Mouse (Mus musculus): ENCODE data around the gene Tmem38a. TPM values are rescaled to one million over a fixed set of nuclear protein-coding genes. Genes with fewer than 3 reads are reported as not detected.
A peak's percentile ranks its signal among the peaks of the same experiment; 100 is the strongest.

Gene Tmem38a
- polyA plus RNA-seq, 1 experiment from 2014 or later: 42.9 TPM

- no peaks in the 10 kb centered on the region for H3K9me3 ChIP-seq (ENCODE audit: control insufficient read depth, low read length)
- H3K9ac ChIP-seq (ENCODE audit: low read depth, low read length): no peak overlapping the region
- 49% methylated on average over 4 of the region's 4 CpGs for WGBS
- H3K27ac ChIP-seq (ENCODE audit: low read depth, low read length): no peak overlapping the region
- H3K4me2 ChIP-seq (ENCODE audit: low read length): no peak overlapping the region
- no peak for ATAC-seq
- no peak overlapping the region for H3K4me3 ChIP-seq (ENCODE audit: low read length)
- H3K27me3 ChIP-seq (replicated peaks; ENCODE audit: control insufficient read depth, insufficient read depth, low read length): no peaks in the 10 kb centered on the region
- no peaks in the 10 kb centered on the region; the same call in 1 of the 2 replicates for H3K36me3 ChIP-seq (ENCODE audit: control insufficient read depth, insufficient read depth, low read length)
- H3K4me1 ChIP-seq (ENCODE audit: control insufficient read depth, insufficient read depth, low read depth, low read length): no peaks in the 10 kb centered on the region
Observed at GRCm38 (mm10) chr8:72555770-72556169, 16.1 kb upstream of the Tmem38a start.

GRCm38 (mm10) chr8:72561111-72561689, 10.7 kb upstream of the Tmem38a start:
- peaks cover 10% of the 10 kb centered on the region for H3K36me3 ChIP-seq (ENCODE audit: control insufficient read depth, insufficient read depth, low read length)
- no peaks in the 10 kb centered on the region for H3K9me3 ChIP-seq (ENCODE audit: control insufficient read depth, low read length)
- H3K27me3 ChIP-seq (replicated peaks; ENCODE audit: control insufficient read depth, insufficient read depth, low read length): no peaks in the 10 kb centered on the region
- no peaks in the 10 kb centered on the region for H3K4me1 ChIP-seq (ENCODE audit: control insufficient read depth, insufficient read depth, low read depth, low read length)
- H3K9ac ChIP-seq (ENCODE audit: low read depth, low read length): no peak overlapping the region
- no peak overlapping the region for H3K27ac ChIP-seq (ENCODE audit: low read depth, low read length)
- ATAC-seq: no peak
- no peak overlapping the region for H3K4me3 ChIP-seq (ENCODE audit: low read length)
- 89% methylated on average over 1 of the region's 1 CpGs for WGBS
- H3K4me2 ChIP-seq (ENCODE audit: low read length): no peak overlapping the region

GRCm38 (mm10) chr8:72565970-72566369, 5.9 kb upstream of the Tmem38a start:
- ATAC-seq: no peak
- Histone ChIP-seq H3K36me3 (ENCODE audit: control insufficient read depth, insufficient read depth, low read length) (peaks cover 35% of the 10 kb centered on the region), H3K4me3 (ENCODE audit: low read length) (no peak overlapping the region), H3K27me3 (replicated peaks; ENCODE audit: control insufficient read depth, insufficient read depth, low read length) (no peaks in the 10 kb centered on the region), H3K4me2 (ENCODE audit: low read length) (no peak overlapping the region), H3K9me3 (ENCODE audit: control insufficient read depth, low read length) (no peaks in the 10 kb centered on the region), H3K27ac (ENCODE audit: low read depth, low read length) (no peak overlapping the region), H3K4me1 (ENCODE audit: control insufficient read depth, insufficient read depth, low read depth, low read length) (peaks cover 17% of the 10 kb centered on the region), H3K9ac (ENCODE audit: low read depth, low read length) (no peak overlapping the region)
- 87% methylated on average over 2 of the region's 2 CpGs for WGBS

- Histone ChIP-seq H3K27me3 (replicated peaks; ENCODE audit: control insufficient read depth, insufficient read depth, low read length) (no peaks in the 10 kb centered on the region), H3K27ac (ENCODE audit: low read depth, low read length) (peak within 1 kb of the TSS; percentile 86), H3K36me3 (ENCODE audit: control insufficient read depth, insufficient read depth, low read length) (peaks cover 26% of the 10 kb centered on the region), H3K9me3 (ENCODE audit: control insufficient read depth, low read length) (no peaks in the 10 kb centered on the region), H3K4me3 (ENCODE audit: low read length) (peak within 1 kb of the TSS; percentile 63), H3K4me2 (ENCODE audit: low read length) (peak within 1 kb of the TSS; percentile 97), H3K9ac (ENCODE audit: low read depth, low read length) (peak within 1 kb of the TSS; percentile 78), H3K4me1 (ENCODE audit: control insufficient read depth, insufficient read depth, low read depth, low read length) (peaks cover 31% of the 10 kb centered on the region)
- peak; percentile 96 for ATAC-seq
- under 1% methylated on average over 52 of the region's 52 CpGs for WGBS
Observed at GRCm38 (mm10) chr8:72570633-72571610, 933 bp upstream of the Tmem38a start, which contains the start of gene Smim7. Gene Smim7 (minus strand): TSS chr8:72571088.

- Histone ChIP-seq H3K27me3 (replicated peaks; ENCODE audit: control insufficient read depth, insufficient read depth, low read length) (no peaks in the 10 kb centered on the region), H3K9ac (ENCODE audit: low read depth, low read length) (peak overlapping the region; percentile 74), H3K4me3 (ENCODE audit: low read length) (peak overlapping the region; percentile 63), H3K9me3 (ENCODE audit: control insufficient read depth, low read length) (no peaks in the 10 kb centered on the region), H3K36me3 (ENCODE audit: control insufficient read depth, insufficient read depth, low read length) (peaks cover 12% of the 10 kb centered on the region), H3K27ac (ENCODE audit: low read depth, low read length) (peak overlapping the region; percentile 86), H3K4me2 (ENCODE audit: low read length) (peak overlapping the region; percentile 97), H3K4me1 (ENCODE audit: control insufficient read depth, insufficient read depth, low read depth, low read length) (peaks cover 31% of the 10 kb centered on the region)
- 5% methylated on average over 10 of the region's 10 CpGs for WGBS
- ATAC-seq: no peak
Observed at GRCm38 (mm10) chr8:72572507-72572906, 652 bp downstream of the Tmem38a start.

GRCm38 (mm10) chr8:72573450-72573849, 1.6 kb downstream of the Tmem38a start:
- Histone ChIP-seq H3K4me3 (ENCODE audit: low read length) (no peak overlapping the region; the same call in 1 of the 2 replicates), H3K27me3 (replicated peaks; ENCODE audit: control insufficient read depth, insufficient read depth, low read length) (no peaks in the 10 kb centered on the region), H3K36me3 (ENCODE audit: control insufficient read depth, insufficient read depth, low read length) (peaks cover 5% of the 10 kb centered on the region), H3K9me3 (ENCODE audit: control insufficient read depth, low read length) (no peaks in the 10 kb centered on the region), H3K4me1 (ENCODE audit: control insufficient read depth, insufficient read depth, low read depth, low read length) (peaks cover 30% of the 10 kb centered on the region), H3K4me2 (ENCODE audit: low read length) (peak overlapping the region; percentile 97), H3K27ac (ENCODE audit: low read depth, low read length) (no peak overlapping the region), H3K9ac (ENCODE audit: low read depth, low read length) (no peak overlapping the region)
- ATAC-seq: no peak
- 77% methylated on average over 6 of the region's 6 CpGs for WGBS

- Histone ChIP-seq H3K36me3 (ENCODE audit: control insufficient read depth, insufficient read depth, low read length) (0 out of 2 replicates have a peak, but pooled peaks cover 2% of the 10 kb centered on the region), H3K4me2 (ENCODE audit: low read length) (no peak overlapping the region), H3K27me3 (replicated peaks; ENCODE audit: control insufficient read depth, insufficient read depth, low read length) (no peaks in the 10 kb centered on the region), H3K9me3 (ENCODE audit: control insufficient read depth, low read length) (no peaks in the 10 kb centered on the region), H3K4me3 (ENCODE audit: low read length) (no peak overlapping the region), H3K4me1 (ENCODE audit: control insufficient read depth, insufficient read depth, low read depth, low read length) (peaks cover 14% of the 10 kb centered on the region), H3K9ac (ENCODE audit: low read depth, low read length) (no peak overlapping the region), H3K27ac (ENCODE audit: low read depth, low read length) (no peak overlapping the region)
- 97% methylated on average over 6 of the region's 6 CpGs for WGBS
- no peak for ATAC-seq
Observed at GRCm38 (mm10) chr8:72575915-72576314, 4.1 kb downstream of the Tmem38a start.

- Histone ChIP-seq H3K4me3 (ENCODE audit: low read length) (no peak overlapping the region), H3K9ac (ENCODE audit: low read depth, low read length) (no peak overlapping the region), H3K9me3 (ENCODE audit: control insufficient read depth, low read length) (no peaks in the 10 kb centered on the region), H3K4me2 (ENCODE audit: low read length) (no peak overlapping the region), H3K27ac (ENCODE audit: low read depth, low read length) (no peak overlapping the region), H3K27me3 (replicated peaks; ENCODE audit: control insufficient read depth, insufficient read depth, low read length) (no peaks in the 10 kb centered on the region), H3K4me1 (ENCODE audit: control insufficient read depth, insufficient read depth, low read depth, low read length) (peaks cover 13% of the 10 kb centered on the region), H3K36me3 (ENCODE audit: control insufficient read depth, insufficient read depth, low read length) (0 out of 2 replicates have a peak, but pooled peaks cover 7% of the 10 kb centered on the region)
- no peak for ATAC-seq
- 86% methylated on average over 3 of the region's 3 CpGs for WGBS
Observed at GRCm38 (mm10) chr8:72577266-72577665, 5.4 kb downstream of the Tmem38a start.

- Histone ChIP-seq H3K9ac (ENCODE audit: low read depth, low read length) (no peak overlapping the region), H3K9me3 (ENCODE audit: control insufficient read depth, low read length) (no peaks in the 10 kb centered on the region), H3K27ac (ENCODE audit: low read depth, low read length) (no peak overlapping the region), H3K4me3 (ENCODE audit: low read length) (no peak overlapping the region), H3K27me3 (replicated peaks; ENCODE audit: control insufficient read depth, insufficient read depth, low read length) (no peaks in the 10 kb centered on the region), H3K4me2 (ENCODE audit: low read length) (no peak overlapping the region), H3K4me1 (ENCODE audit: control insufficient read depth, insufficient read depth, low read depth, low read length) (peaks cover 6% of the 10 kb centered on the region), H3K36me3 (ENCODE audit: control insufficient read depth, insufficient read depth, low read length) (0 out of 2 replicates have a peak, but pooled peaks cover 7% of the 10 kb centered on the region)
- WGBS: 80% methylated on average over 1 of the region's 1 CpGs
- no peak for ATAC-seq
Observed at GRCm38 (mm10) chr8:72577941-72578340, 6.1 kb downstream of the Tmem38a start.
